Mouse (Mus musculus): ENCODE measurements at regions not wholly inside any gene's neighbourhood (a gene's known extent, or its start where the extent isn't known, plus 50 kb on each side); places are given as distances from the start of the nearest gene placed in this dataset.

DNA sequence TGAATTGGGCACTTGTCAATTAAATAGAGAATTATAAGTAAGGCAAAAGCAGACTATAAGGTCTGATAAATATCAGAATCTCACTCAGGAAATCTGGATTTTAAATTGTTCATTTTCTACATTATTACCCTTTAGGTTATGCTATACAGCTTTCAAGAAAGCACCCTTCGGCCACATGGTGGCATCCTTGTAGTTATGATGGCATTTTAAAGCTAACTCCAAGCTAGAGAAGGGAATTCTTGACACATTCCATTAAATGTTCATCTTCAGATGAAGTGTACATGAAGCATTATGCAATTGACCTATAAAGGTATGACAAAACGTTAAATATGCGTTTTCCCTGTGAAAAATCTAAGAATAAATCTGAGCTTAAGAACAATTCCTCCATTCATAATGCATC is 578.5 kb upstream of the Fbxo33 start:
- TF ChIP-seq EP300 (IDR thresholded peaks at IDR 0.05; ENCODE audit: low read depth) (no peak), CTCF (IDR thresholded peaks at IDR 0.05; ENCODE audit: low read depth) (peak; percentile 35)

All from heart, postnatal 0 days (tissue).